Mouse (Mus musculus) naive thymus-derived CD4-positive, alpha-beta T cell, adult 2 months (primary cell): ENCODE measurements around the gene Gpr83.

ENCODE experiments used
- DNase-seq: peaks from one replicate; pipeline ENCODE4 v3.0.0-alpha.2; 2011; ENCODE audit warnings: low read depth

The Gpr83 gene

GRCm38 (mm10) chr9:14859868-14860639 lies at the start of gene Gpr83:
TSS of gene Gpr83 (plus strand) at chr9:14860210.
- DNase-seq, result peak; percentile 75

GRCm38 (mm10) chr9:14821396-14821795 lies 38.6 kb upstream of the Gpr83 start:
- no peak for DNase-seq

- no peak for DNase-seq
Measured at GRCm38 (mm10) chr9:14824840-14825239, 35.2 kb upstream of the Gpr83 start.

GRCm38 (mm10) chr9:14827875-14828274 lies 32.1 kb upstream of the Gpr83 start:
- DNase-seq, result no peak

- DNase-seq, result no peak
Measured at GRCm38 (mm10) chr9:14832046-14832445, 28.0 kb upstream of the Gpr83 start.

GRCm38 (mm10) chr9:14835335-14836075 lies 24.5 kb upstream of the Gpr83 start:
- DNase-seq, result no peak

- no peak for DNase-seq
Measured at GRCm38 (mm10) chr9:14839527-14839926, 20.5 kb upstream of the Gpr83 start.

- DNase-seq, result no peak
Measured at GRCm38 (mm10) chr9:14839970-14840369, 20.0 kb upstream of the Gpr83 start.

- DNase-seq, result no peak
Measured at GRCm38 (mm10) chr9:14841878-14842761, 17.9 kb upstream of the Gpr83 start.

- no peak for DNase-seq
Measured at GRCm38 (mm10) chr9:14843311-14843857, 16.6 kb upstream of the Gpr83 start.

- no peak for DNase-seq
Measured at GRCm38 (mm10) chr9:14843901-14844300, 16.1 kb upstream of the Gpr83 start.

GRCm38 (mm10) chr9:14846428-14846827 lies 13.6 kb upstream of the Gpr83 start:
- peak; percentile 59 for DNase-seq

GRCm38 (mm10) chr9:14848267-14848935 lies 11.6 kb upstream of the Gpr83 start:
- DNase-seq, result no peak

- DNase-seq, result no peak
Measured at GRCm38 (mm10) chr9:14854585-14854984, 5.4 kb upstream of the Gpr83 start.

- DNase-seq, result no peak
Measured at GRCm38 (mm10) chr9:14856922-14857654, 2.9 kb upstream of the Gpr83 start.

- DNase-seq, result peak; percentile 44
Measured at GRCm38 (mm10) chr9:14858170-14858706, 1.8 kb upstream of the Gpr83 start.

GRCm38 (mm10) chr9:14858782-14859181 lies 1.2 kb upstream of the Gpr83 start:
- DNase-seq, result no peak

- no peak for DNase-seq
Measured at GRCm38 (mm10) chr9:14863126-14863525, 3.1 kb downstream of the Gpr83 start.

- no peak for DNase-seq
Measured at GRCm38 (mm10) chr9:14864726-14865125, 4.7 kb downstream of the Gpr83 start.

- peak; percentile 88 for DNase-seq
Measured at GRCm38 (mm10) chr9:14866957-14867356, 6.9 kb downstream of the Gpr83 start.
